Mouse (Mus musculus) left cerebral cortex, adult 8-10 months (tissue): Measurements from ENCODE around the gene Zfx. TPM values are rescaled to one million over a fixed set of nuclear protein-coding genes. Genes with fewer than 3 reads are reported as not detected.

Source experiments
- DNase-seq, 2 experiments: peaks; one replicate each; pipeline ENCODE4 v3.0.0; 2022; ENCODE audit warnings: low spot score in 2 of 2
- total RNA-seq, 4 experiments: library from RNA; stranded (reverse); gene quantifications; 2 replicates each; pipeline ENCODE4 v1.2.4; 2022

Zfx gene
- total RNA-seq = 10 to 100 TPM; 36.3 to 49.1 (median 41.8) TPM

- DNase-seq = peak; percentile 28 to 30
Observed at GRCm38 (mm10) chrX:94123059-94123839, at the start of gene Zfx. TSS of gene Zfx (minus strand) at chrX:94123702.

- no peak for DNase-seq
Observed at GRCm38 (mm10) chrX:94169348-94169747, 45.8 kb upstream of the Zfx start.

GRCm38 (mm10) chrX:94152251-94152830 lies 28.8 kb upstream of the Zfx start:
- no peak for DNase-seq

- DNase-seq = no peak
Observed at GRCm38 (mm10) chrX:94150471-94150870, 27.0 kb upstream of the Zfx start.

- DNase-seq = no peak
Observed at GRCm38 (mm10) chrX:94142004-94142771, 18.7 kb upstream of the Zfx start.

- no peak for DNase-seq
Observed at GRCm38 (mm10) chrX:94140080-94140479, 16.6 kb upstream of the Zfx start.

- no peak for DNase-seq
Observed at GRCm38 (mm10) chrX:94138256-94138655, 14.8 kb upstream of the Zfx start.

- no peak for DNase-seq
Observed at GRCm38 (mm10) chrX:94135084-94135483, 11.6 kb upstream of the Zfx start.

GRCm38 (mm10) chrX:94133551-94133950 lies 10.0 kb upstream of the Zfx start:
- DNase-seq = no peak

- no peak for DNase-seq
Observed at GRCm38 (mm10) chrX:94132239-94132638, 8.7 kb upstream of the Zfx start.

GRCm38 (mm10) chrX:94129712-94130111 lies 6.2 kb upstream of the Zfx start:
- DNase-seq = no peak

- no peak for DNase-seq
Observed at GRCm38 (mm10) chrX:94125950-94126349, 2.4 kb upstream of the Zfx start.

GRCm38 (mm10) chrX:94122709-94123058 lies 818 bp downstream of the Zfx start:
- peak in 1 of 2 experiments; percentile 23 for DNase-seq

GRCm38 (mm10) chrX:94121866-94122708 lies 1.4 kb downstream of the Zfx start:
- DNase-seq = peak; percentile 54 to 84

- DNase-seq = peak in 1 of 2 experiments; percentile 2
Observed at GRCm38 (mm10) chrX:94121161-94121856, 2.2 kb downstream of the Zfx start.

GRCm38 (mm10) chrX:94118350-94118749 lies 5.2 kb downstream of the Zfx start:
- DNase-seq = no peak

- DNase-seq = no peak
Observed at GRCm38 (mm10) chrX:94115882-94116281, 7.6 kb downstream of the Zfx start.

- DNase-seq = no peak
Observed at GRCm38 (mm10) chrX:94105964-94106363, 17.5 kb downstream of the Zfx start.

GRCm38 (mm10) chrX:94102938-94103337 lies 20.6 kb downstream of the Zfx start:
- DNase-seq = no peak

GRCm38 (mm10) chrX:94100561-94100960 lies 22.9 kb downstream of the Zfx start:
- DNase-seq = no peak

- no peak for DNase-seq
Observed at GRCm38 (mm10) chrX:94091001-94091400, 32.5 kb downstream of the Zfx start.
